Mouse (Mus musculus) right cerebral cortex, postnatal 4 days (tissue): ENCODE measurements around the gene Tle1.

Experiments used
- DNase-seq: peaks from one replicate; pipeline ENCODE4 v3.0.0-alpha.2; 2022

The Tle1 gene

DNA sequence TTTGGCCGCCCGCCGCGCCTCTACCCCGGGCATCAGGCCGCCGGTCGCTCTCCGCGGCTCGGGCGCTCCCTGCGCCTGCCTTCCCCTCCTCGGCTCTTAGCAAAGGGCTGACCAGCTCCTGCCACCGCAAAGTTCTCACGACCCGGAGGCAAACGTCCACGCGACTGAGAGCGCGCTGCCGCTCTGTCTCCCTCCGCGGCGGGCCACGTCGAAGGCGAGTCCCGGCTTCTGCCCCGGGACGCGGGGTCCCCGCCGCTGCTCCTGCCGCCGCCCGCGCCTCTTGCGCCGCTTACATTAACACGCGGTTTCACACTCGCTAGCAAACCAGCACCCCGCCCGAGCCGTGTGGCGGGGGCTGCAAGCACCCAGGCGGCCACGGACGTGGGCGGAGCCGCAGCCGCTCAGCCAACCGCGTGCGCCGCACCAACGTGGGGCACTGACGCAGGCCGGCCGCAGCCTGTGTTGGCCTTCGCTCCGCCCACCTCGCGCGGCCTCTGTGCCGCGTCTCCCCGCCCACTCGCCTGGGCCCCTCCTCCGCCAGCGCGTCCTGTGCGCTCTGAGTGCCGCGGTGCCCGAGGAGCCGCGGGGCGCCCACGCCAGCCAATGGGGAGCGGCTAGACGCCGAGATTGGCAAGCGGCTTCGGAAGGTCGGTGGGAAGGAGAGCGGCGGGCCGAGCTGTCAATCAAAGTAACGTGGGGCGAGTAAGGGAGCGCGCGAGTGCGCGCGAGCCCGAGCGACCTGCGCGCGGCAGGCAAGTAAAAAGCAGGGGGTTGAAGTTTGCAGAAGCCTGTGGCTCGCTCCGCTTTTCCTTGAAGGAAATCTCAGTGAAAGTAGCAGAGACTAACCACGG is at the start of gene Tle1:
Tle1 (minus strand) TSS at position 361 of the 851 bp plus-strand sequence.
- DNase-seq: peak; percentile 97

- no peak for DNase-seq
Measured at GRCm38 (mm10) chr4:72233584-72234219, 33.0 kb upstream of the Tle1 start.

- no peak for DNase-seq
Measured at GRCm38 (mm10) chr4:72232206-72232605, 31.5 kb upstream of the Tle1 start.

DNA sequence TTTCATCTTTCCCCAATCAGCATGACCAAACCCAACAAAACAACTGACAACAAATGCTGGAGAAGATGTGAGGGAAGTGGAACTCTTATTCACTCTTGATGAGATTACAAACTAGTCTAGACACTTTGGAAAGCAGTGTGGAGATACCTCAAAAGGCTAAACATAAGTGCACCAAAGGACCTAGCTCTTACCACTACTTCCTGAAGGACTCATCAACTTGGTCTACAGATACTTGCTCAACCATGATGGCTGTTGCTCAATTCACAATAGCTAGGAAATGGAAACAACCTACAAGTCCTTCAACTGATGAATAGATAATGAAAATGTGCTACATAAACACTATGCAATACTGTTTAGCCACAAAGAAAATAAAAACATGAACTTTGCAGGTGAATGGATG is 30.1 kb upstream of the Tle1 start:
- DNase-seq: no peak

DNA sequence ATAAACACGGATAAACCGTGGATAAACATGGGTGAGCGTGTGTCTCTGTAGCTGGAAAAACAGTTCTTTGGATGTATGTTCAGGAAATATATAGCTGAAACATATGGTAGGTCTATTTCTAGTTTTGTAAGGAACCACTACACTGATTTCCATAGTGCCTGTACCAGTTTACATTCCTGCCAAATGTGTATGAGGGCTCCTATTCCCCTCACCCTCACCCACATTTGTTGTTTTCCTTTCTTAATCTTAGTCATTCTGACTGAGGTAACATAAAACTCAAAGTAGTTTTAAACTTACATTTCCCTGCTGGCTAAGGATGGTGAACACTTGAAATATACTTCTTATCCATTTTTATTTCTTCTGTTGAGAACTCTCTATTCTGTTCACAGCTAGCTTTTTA is 20.9 kb upstream of the Tle1 start:
- DNase-seq: no peak

DNA sequence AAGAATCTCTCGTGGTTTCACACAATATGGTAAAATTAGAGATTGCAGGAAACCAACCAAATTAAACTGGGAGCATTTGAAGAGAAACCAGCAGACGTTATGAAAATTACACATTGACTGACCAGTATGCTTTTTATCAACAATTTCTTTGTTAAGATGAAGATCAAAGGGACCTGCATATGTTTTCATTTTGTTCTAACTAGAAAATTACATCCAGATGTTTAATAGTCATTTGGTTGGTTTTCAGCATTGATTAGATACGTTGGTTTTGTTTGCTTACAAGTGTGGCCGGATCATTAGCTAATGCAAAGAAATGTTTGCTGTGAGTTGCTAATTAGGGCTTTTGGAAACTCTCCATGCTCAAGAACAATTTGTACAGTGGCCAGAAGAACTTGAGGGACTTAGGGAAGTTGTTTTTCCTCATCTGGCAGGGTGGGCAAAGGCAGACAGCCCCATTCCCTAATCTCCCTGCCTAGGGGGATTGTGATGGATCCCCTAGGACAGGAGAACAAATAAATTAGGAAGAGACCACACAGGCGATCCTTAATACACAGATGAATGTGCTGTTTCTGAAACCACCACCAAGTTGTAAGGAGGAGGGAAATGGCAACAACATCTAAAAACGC is 3.8 kb upstream of the Tle1 start:
- no peak for DNase-seq

- DNase-seq: peak; percentile 30
Measured at GRCm38 (mm10) chr4:72201521-72201991, 837 bp upstream of the Tle1 start.

GRCm38 (mm10) chr4:72199571-72200558 is 854 bp downstream of the Tle1 start:
- DNase-seq: peak; percentile 59

DNA sequence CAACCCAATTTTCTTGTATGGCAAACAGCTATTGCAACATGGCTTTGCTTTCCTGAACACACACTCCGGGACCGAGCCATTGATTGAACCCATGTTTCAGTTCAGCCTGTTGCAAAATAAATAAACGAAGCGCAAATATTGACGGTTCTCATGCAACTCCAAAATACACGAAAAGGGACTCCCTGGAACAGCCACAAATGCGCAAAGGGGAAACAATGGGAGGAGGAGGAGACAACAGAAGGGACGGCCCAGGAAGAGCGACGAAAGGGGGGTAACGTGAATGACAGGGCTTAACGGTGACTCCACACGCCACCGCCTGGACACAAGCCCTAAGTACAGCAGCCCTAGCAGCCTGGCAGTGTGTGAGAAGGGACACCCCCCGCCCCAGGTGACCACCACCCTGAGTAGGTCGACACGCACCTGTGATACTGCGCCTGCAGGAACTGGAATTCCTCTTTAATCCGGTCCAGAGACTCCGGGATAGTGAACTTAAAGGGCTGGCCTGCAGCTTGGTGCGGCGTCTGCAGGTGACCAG is 1.8 kb downstream of the Tle1 start:
- DNase-seq: peak; percentile 71

- no peak for DNase-seq
Measured at GRCm38 (mm10) chr4:72197888-72198605, 2.7 kb downstream of the Tle1 start.

DNA sequence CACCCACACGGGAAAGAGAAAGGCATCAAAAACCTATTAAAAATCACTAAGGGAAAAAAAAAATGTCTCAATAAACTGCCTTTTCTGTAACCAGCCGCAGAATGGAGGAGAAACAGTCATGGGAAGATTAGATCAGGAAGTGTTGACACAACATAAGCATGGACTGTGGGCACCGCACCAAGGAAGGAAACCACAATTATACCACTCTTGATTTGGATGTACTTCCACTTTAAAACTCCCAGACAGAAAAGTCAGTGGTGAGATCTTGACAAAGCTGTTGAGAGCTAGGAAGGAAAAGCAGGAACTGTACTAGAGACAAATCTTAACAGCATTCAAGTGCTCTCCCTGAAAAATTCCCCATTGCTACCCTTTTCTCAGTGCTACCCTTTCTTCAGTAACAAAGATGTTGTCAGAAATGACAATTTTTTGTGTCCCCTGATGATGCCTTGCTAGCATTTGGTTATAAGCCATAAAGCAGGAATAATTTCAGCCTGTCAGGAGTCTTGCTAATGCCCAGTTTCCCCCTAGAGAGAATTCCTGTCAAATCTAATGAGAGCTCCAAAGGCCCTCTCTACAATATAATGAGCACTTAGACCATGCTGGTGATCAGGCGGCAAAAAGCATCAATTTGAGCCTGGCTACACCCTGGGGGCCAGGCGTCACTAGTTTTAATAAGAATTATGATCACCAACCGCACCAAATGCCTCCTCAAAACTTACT is 5.4 kb downstream of the Tle1 start:
- DNase-seq: peak; percentile 18

- DNase-seq: no peak
Measured at GRCm38 (mm10) chr4:72193276-72193675, 7.4 kb downstream of the Tle1 start.

DNA sequence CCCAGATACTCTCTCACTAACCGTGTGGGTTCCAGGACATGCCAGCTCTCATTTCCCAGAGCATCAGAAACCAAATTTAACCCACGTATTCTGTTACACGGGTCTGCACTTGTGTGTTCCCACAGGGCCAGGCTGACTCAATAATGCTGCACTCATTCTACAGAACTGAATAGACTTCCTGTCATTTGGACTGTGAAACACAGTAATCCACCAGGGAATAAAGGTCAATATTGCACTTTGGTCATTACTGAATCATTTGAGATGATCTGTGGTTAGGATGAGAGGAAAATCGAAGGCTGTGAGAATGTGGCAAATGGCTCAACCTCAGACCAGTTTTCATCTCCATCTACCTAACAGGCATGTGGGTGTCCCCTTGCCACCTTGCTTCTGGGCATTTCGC is 16.2 kb downstream of the Tle1 start:
- no peak for DNase-seq

- DNase-seq: no peak
Measured at GRCm38 (mm10) chr4:72182343-72182988, 18.3 kb downstream of the Tle1 start.

DNA sequence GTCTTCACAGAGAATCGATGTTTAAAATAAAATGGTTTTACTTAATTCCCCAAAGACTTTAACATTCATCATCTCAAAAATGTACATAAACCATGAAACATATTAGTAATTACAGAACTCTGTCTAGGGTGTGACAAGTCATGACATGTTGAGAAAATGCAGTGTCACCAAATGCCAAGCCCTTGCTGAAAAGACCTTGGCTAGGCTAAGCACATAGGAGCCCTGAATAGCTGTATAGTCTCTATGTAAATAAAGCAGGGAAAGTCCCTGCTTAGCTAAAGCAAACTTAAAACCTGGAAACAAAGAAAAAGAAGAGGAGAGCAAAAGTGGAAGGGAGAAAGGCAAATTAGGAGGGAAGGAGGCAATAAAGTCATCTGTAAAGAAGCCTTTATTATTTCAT is 24.8 kb downstream of the Tle1 start:
- no peak for DNase-seq

GRCm38 (mm10) chr4:72168267-72168666 is 32.5 kb downstream of the Tle1 start:
- no peak for DNase-seq

- DNase-seq: no peak
Measured at GRCm38 (mm10) chr4:72167761-72168229, 32.9 kb downstream of the Tle1 start.

DNA sequence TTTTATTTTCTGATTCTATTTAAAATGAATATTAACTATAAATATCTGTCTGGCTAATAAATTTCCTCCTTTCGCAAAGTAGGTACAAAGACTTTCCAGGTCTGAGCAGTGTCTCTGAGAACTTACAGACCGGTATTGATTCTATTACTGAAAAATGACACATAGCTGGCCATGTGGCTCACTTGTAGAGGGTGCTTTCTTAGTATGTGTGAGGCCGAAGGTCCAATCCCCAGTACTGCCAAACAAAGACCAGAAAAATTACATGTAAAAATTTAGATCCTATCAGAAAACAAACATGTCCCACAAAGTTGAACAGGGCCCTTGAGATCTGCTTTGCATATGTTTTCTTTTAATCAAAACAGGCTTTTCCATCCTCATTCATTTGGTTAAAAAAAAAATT is 33.5 kb downstream of the Tle1 start:
- DNase-seq: no peak

DNA sequence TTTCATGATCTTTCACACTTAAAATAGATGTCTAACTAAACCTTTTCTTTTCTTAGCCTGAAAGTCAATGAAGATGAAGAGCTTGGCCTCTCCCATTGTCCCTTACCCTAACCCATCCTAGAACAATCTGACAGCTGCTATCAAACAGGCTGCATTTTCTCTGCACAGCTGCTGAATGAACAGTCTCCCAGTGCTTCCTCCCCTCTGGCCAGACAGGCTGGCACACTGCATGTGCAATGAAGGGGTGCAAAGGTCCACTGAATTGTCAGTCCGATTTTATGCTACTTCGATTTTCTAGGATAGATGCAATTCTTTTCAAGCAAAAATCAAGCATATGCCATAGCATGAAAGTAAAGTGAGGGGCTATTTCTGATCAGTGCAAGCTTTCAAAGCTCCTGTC is 34.2 kb downstream of the Tle1 start:
- no peak for DNase-seq

DNA sequence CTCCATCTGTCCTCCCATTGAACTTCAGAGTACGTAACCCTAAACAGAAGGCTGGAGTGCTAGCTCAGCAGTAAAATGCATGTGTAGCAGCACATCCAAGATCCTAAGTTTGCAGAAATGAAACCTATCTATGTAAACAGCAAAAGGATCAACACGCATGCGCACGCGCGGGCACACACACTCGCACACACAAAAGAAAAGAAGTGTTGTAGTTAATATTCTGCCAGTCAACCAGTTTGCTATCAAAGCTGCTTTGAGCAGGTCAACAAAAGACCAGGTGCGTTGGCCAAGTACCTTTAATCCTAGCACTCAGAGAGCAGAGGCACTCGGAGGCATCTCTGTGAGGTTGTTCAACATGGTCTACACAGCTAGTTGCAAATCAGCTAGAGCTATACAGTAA is 35.0 kb downstream of the Tle1 start:
- DNase-seq: no peak
